ENCODE assay signal across 16 mouse cellular contexts in the genomic region with DNA sequence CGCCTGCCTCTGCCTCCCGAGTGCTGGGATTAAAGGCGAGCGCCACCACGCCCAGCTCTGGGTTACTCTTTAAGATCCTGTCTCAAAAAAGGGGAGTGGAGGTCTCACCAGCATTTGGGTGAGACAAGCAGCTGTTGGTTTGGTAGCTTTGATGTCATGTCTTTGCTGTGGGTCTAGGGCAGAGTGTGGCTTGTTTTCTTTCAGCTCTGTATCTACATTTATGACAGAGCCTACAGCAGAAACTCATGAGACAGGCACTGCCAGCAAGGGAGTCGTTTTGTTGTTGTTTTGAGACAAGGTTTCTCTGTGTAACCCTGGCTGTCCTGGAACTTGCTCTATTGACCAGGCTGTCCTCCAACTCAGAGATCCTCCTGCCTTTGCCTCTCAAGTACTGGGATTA. TPM values are rescaled to one million over a fixed set of nuclear protein-coding genes. Genes with fewer than 3 reads are reported as not detected.
"Had no signal": no experiment of that assay in that cellular context is flagged by ENCODE, and none has a peak within 500 bp of the region (broad histone marks: within the 10 kb centered on the region; RNA-seq: fewer than 3 reads in every experiment).

No protein-coding gene starts in this region.

- H3K9ac ChIP-seq: kidney, embryonic 15.5 days; limb, embryonic 15.5 days; lung, embryonic 14.5 days; midbrain, embryonic 12.5 days had no signal

- H3K27me3 ChIP-seq: kidney, embryonic 15.5 days; limb, embryonic 15.5 days; midbrain, embryonic 12.5 days had no signal

- H3K4me2 ChIP-seq: kidney, embryonic 15.5 days; limb, embryonic 15.5 days; lung, embryonic 14.5 days; midbrain, embryonic 12.5 days had no signal

- ATAC-seq: intestine, embryonic 16.5 days; midbrain, embryonic 16.5 days had no signal

- H3K4me3 ChIP-seq: kidney, embryonic 15.5 days; limb, embryonic 15.5 days; midbrain, embryonic 12.5 days had no signal

- DNase-seq: kidney, adult 2 months; kidney, postnatal 14 days; lung, embryonic 14.5 days; lung, postnatal 10 days; right cerebral cortex, postnatal 14 days had no signal

- H3K9me3 ChIP-seq: kidney, embryonic 15.5 days; limb, embryonic 15.5 days; midbrain, embryonic 12.5 days had no signal

- H3K27ac ChIP-seq: kidney, embryonic 15.5 days; limb, embryonic 15.5 days; macrophage; midbrain, embryonic 12.5 days had no signal

RNA-seq across cellular contexts. Expression of a gene that starts 41.4 kb away (rescaled TPM):
- polyA plus RNA-seq: intestine, embryonic 16.5 days; kidney, adult 2 months; kidney, embryonic 15.5 days; large intestine, adult 2 months; limb, embryonic 11.5 days; limb, embryonic 15.5 days; lung, embryonic 14.5 days; macrophage; midbrain, embryonic 12.5 days; midbrain, embryonic 16.5 days; neural tube, embryonic 14.5 days; spleen, adult 2 months; stomach, embryonic 16.5 days had no signal

RNA-seq across cellular contexts. Expression of a gene that starts 49.4 kb away (rescaled TPM):
- polyA plus RNA-seq: macrophage had no signal
